Mouse (Mus musculus): ENCODE measurements around the gene Smarcc1. TPM values are rescaled to one million over a fixed set of nuclear protein-coding genes. Genes with fewer than 3 reads are reported as not detected.

Gene Smarcc1
- polyA plus RNA-seq, 1 experiment from 2014 or later, result 26.6 TPM

DNA sequence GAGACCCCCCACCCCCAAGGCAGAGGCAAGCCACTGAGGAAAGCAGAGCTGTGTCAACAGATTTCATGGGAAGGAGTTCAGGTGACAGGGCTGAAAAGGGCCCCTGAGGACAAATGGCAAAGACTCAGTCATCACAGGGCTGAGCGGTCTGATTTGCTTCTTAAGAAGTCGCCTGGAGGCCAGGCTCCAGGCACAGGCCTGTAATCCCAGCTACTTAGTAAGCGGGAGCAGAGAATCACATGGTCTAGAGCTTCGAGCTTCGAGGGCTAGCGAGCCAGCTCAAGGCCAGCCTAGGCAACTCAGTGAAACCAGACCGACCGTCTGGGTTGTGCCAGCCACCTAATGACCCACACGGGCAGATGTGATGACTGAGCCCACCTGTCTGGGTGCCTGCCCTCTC is 147.5 kb downstream of the Smarcc1 start:
- Histone ChIP-seq H3K4me1 (replicated peaks; ENCODE audit: control insufficient read depth, insufficient read depth) (no peaks in the 10 kb centered on the region), H3K27me3 (ENCODE audit: control insufficient read depth, insufficient read depth, low read length) (no peaks in the 10 kb centered on the region), H3K4me3 (ENCODE audit: low read depth, low read length) (no peak overlapping the region), H3K27ac (replicated peaks) (no peak overlapping the region), H3K4me2 (replicated peaks; ENCODE audit: low read depth) (no peak overlapping the region), H3K36me3 (ENCODE audit: control insufficient read depth, insufficient read depth, low read length) (no peaks in the 10 kb centered on the region), H3K9ac (ENCODE audit: low read length) (no peak overlapping the region), H3K9me3 (ENCODE audit: control insufficient read depth, low read length) (no peaks in the 10 kb centered on the region)
- TF ChIP-seq EP300 (optimal IDR thresholded peaks at IDR 0.05) (no peak), CTCF (IDR thresholded peaks at IDR 0.05; ENCODE audit: low read depth) (no peak)
- 78% methylated on average over 9 of the region's 9 CpGs for WGBS
- DNase-seq (ENCODE audit: low spot score), result no peak
- ATAC-seq (ENCODE audit: low FRiP score, low TSS enrichment), result no peak

- Histone ChIP-seq H3K4me3 (ENCODE audit: low read depth, low read length) (no peak overlapping the region), H3K9ac (ENCODE audit: low read length) (no peak overlapping the region), H3K27ac (replicated peaks) (no peak overlapping the region), H3K4me2 (replicated peaks; ENCODE audit: low read depth) (no peak overlapping the region), H3K27me3 (ENCODE audit: control insufficient read depth, insufficient read depth, low read length) (no peaks in the 10 kb centered on the region), H3K9me3 (ENCODE audit: control insufficient read depth, low read length) (no peaks in the 10 kb centered on the region), H3K36me3 (ENCODE audit: control insufficient read depth, insufficient read depth, low read length) (no peaks in the 10 kb centered on the region), H3K4me1 (replicated peaks; ENCODE audit: control insufficient read depth, insufficient read depth) (no peaks in the 10 kb centered on the region)
- TF ChIP-seq CTCF (IDR thresholded peaks at IDR 0.05; ENCODE audit: low read depth), result no peak
- TF ChIP-seq EP300 (optimal IDR thresholded peaks at IDR 0.05), result no peak
- WGBS, result 93% methylated on average over 10 of the region's 10 CpGs
- DNase-seq (ENCODE audit: low spot score), result no peak
- ATAC-seq (ENCODE audit: low FRiP score, low TSS enrichment), result no peak
These were observed 150.9 kb downstream of the Smarcc1 start for GRCm38 (mm10) chr9:110268416-110268815.

DNA sequence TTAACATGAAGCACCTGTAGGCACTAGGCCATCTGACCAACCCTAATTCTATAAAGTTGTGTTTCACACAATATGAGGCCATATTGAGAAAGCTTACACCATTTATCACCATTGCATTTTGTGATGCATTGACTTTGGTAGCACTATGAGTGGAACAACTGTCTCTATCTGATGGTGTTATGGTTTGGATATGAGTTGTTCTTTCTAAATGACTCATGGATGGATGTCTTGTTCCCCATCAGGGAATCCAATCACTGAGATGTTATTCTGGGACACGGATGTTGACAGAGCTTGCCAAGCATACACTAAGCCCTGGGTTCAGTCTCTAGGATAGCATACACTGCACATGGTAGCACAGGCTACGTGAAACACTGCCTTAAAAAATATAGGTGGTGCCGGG is 154.8 kb downstream of the Smarcc1 start:
- Histone ChIP-seq H3K4me2 (replicated peaks; ENCODE audit: low read depth) (no peak overlapping the region), H3K27ac (replicated peaks) (no peak overlapping the region), H3K4me3 (ENCODE audit: low read depth, low read length) (no peak overlapping the region), H3K36me3 (ENCODE audit: control insufficient read depth, insufficient read depth, low read length) (no peaks in the 10 kb centered on the region), H3K9ac (ENCODE audit: low read length) (no peak overlapping the region), H3K4me1 (replicated peaks; ENCODE audit: control insufficient read depth, insufficient read depth) (no peaks in the 10 kb centered on the region), H3K27me3 (ENCODE audit: control insufficient read depth, insufficient read depth, low read length) (no peaks in the 10 kb centered on the region), H3K9me3 (ENCODE audit: control insufficient read depth, low read length) (no peaks in the 10 kb centered on the region)
- WGBS, result 87% methylated on average over 3 of the region's 3 CpGs
- DNase-seq (ENCODE audit: low spot score) (no peak), ATAC-seq (ENCODE audit: low FRiP score, low TSS enrichment) (no peak)
- TF ChIP-seq CTCF (IDR thresholded peaks at IDR 0.05; ENCODE audit: low read depth) (no peak), EP300 (optimal IDR thresholded peaks at IDR 0.05) (no peak)

DNA sequence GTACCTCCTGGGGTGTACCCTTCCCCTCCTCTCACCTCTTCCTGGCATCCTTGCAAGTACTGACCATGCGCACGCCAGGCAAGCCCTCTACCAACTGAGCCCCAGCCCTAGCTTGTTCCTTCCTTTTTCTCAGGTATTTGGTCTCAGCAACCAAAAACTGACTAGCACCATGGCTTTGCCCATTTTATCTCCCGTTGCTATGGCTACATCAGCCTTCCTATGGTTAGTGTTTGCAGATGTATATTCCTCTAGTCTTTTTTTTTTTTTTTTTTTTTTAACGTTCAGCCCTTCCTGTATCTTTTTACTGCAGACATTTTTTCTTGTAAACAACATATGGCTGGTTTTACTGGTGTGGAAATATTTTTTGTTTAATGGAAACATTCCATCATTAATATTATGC is 156.0 kb downstream of the Smarcc1 start:
- Histone ChIP-seq H3K9me3 (ENCODE audit: control insufficient read depth, low read length) (no peaks in the 10 kb centered on the region), H3K36me3 (ENCODE audit: control insufficient read depth, insufficient read depth, low read length) (no peaks in the 10 kb centered on the region), H3K27ac (replicated peaks) (no peak overlapping the region), H3K9ac (ENCODE audit: low read length) (no peak overlapping the region), H3K4me1 (replicated peaks; ENCODE audit: control insufficient read depth, insufficient read depth) (no peaks in the 10 kb centered on the region), H3K27me3 (ENCODE audit: control insufficient read depth, insufficient read depth, low read length) (no peaks in the 10 kb centered on the region), H3K4me2 (replicated peaks; ENCODE audit: low read depth) (no peak overlapping the region), H3K4me3 (ENCODE audit: low read depth, low read length) (no peak overlapping the region)
- ATAC-seq (ENCODE audit: low FRiP score, low TSS enrichment) (no peak), DNase-seq (ENCODE audit: low spot score) (no peak)
- TF ChIP-seq CTCF (IDR thresholded peaks at IDR 0.05; ENCODE audit: low read depth) (no peak), EP300 (optimal IDR thresholded peaks at IDR 0.05) (no peak)
- WGBS, result 62% methylated on average over 4 of the region's 4 CpGs

- no peaks in the 10 kb centered on the region for H3K27me3 ChIP-seq (ENCODE audit: control insufficient read depth, insufficient read depth, low read length)
- H3K27ac ChIP-seq (replicated peaks), result no peak overlapping the region
- H3K4me1 ChIP-seq (replicated peaks; ENCODE audit: control insufficient read depth, insufficient read depth), result no peaks in the 10 kb centered on the region
- H3K4me3 ChIP-seq (ENCODE audit: low read depth, low read length), result no peak overlapping the region
- no peak overlapping the region for H3K9ac ChIP-seq (ENCODE audit: low read length)
- no peaks in the 10 kb centered on the region for H3K9me3 ChIP-seq (ENCODE audit: control insufficient read depth, low read length)
- no peaks in the 10 kb centered on the region for H3K36me3 ChIP-seq (ENCODE audit: control insufficient read depth, insufficient read depth, low read length)
- TF ChIP-seq CTCF (IDR thresholded peaks at IDR 0.05; ENCODE audit: low read depth) (peak; percentile 12; the same call in 1 of the 2 replicates), EP300 (optimal IDR thresholded peaks at IDR 0.05) (no peak)
- ATAC-seq (ENCODE audit: low FRiP score, low TSS enrichment), result no peak
- no peak overlapping the region for H3K4me2 ChIP-seq (replicated peaks; ENCODE audit: low read depth)
- WGBS, result 63% methylated on average over 5 of the region's 5 CpGs
- no peak for DNase-seq (ENCODE audit: low spot score)
These were observed 158.4 kb downstream of the Smarcc1 start for GRCm38 (mm10) chr9:110275882-110276281.

- no peak for ATAC-seq (ENCODE audit: low FRiP score, low TSS enrichment)
- no peaks in the 10 kb centered on the region for H3K9me3 ChIP-seq (ENCODE audit: control insufficient read depth, low read length)
- H3K36me3 ChIP-seq (ENCODE audit: control insufficient read depth, insufficient read depth, low read length), result no peaks in the 10 kb centered on the region
- H3K4me3 ChIP-seq (ENCODE audit: low read depth, low read length), result no peak overlapping the region
- H3K4me2 ChIP-seq (replicated peaks; ENCODE audit: low read depth), result no peak overlapping the region
- H3K27ac ChIP-seq (replicated peaks), result no peak overlapping the region
- 60% methylated on average over 8 of the region's 8 CpGs for WGBS
- no peaks in the 10 kb centered on the region for H3K4me1 ChIP-seq (replicated peaks; ENCODE audit: control insufficient read depth, insufficient read depth)
- TF ChIP-seq EP300 (optimal IDR thresholded peaks at IDR 0.05) (no peak), CTCF (IDR thresholded peaks at IDR 0.05; ENCODE audit: low read depth) (no peak)
- DNase-seq (ENCODE audit: low spot score), result no peak
- H3K9ac ChIP-seq (ENCODE audit: low read length), result no peak overlapping the region
- no peaks in the 10 kb centered on the region for H3K27me3 ChIP-seq (ENCODE audit: control insufficient read depth, insufficient read depth, low read length)
These were observed 159.9 kb downstream of the Smarcc1 start for GRCm38 (mm10) chr9:110277431-110277881.
